Mouse (Mus musculus) small intestine, adult 2 months (tissue): ENCODE measurements around the gene Olfr284.

ENCODE experiments used
- CTCF ChIP-seq: fragments of 200-500 bp; IDR thresholded peaks from 2 replicates; pipeline ENCODE4 v1.5.1; 2012; ENCODE audit warnings: low read depth, mild to moderate bottlenecking, control low read depth, inconsistent platforms, low read length, moderate library complexity, mixed read lengths; ENCODE audit not compliant: insufficient replicate concordance, insufficient read length; ENCODE audit errors: extremely low read depth
- POLR2A ChIP-seq: fragments of 200-500 bp; IDR thresholded peaks from 2 replicates; pipeline ENCODE4 v1.6.1; 2012; ENCODE audit warnings: low read depth, mild to moderate bottlenecking, control low read depth, inconsistent platforms, low read length, moderate library complexity

DNA sequence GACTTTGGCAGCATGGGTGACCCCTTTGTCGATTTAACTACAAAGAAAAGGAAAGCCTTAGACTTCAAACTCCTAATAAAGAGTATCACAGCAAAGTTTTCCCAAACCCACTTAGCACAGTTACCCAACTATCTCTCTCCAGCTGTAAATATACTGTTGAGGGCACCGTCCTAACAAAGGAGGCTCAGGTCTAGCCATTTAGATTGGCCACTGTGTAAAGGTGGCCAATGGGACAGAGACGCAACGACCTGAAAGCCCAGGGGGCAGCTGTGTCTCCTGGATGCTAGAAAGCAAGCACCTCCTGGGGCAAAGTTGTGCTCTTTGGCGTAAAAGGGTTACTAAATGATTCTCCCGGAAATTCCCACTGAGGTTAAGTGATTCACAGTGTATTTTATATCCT, 40.1 kb upstream of the Olfr284 start, which contains the start of gene Olfr283:
- no peak for TF ChIP-seq POLR2A
- TF ChIP-seq CTCF, result no peak
